Mouse (Mus musculus): ENCODE data around the gene Fmnl2. TPM values are rescaled to one million over a fixed set of nuclear protein-coding genes. Genes with fewer than 3 reads are reported as not detected.

Gene Fmnl2
- polyA plus RNA-seq, 1 experiment from 2014 or later = 1.0 TPM

DNA sequence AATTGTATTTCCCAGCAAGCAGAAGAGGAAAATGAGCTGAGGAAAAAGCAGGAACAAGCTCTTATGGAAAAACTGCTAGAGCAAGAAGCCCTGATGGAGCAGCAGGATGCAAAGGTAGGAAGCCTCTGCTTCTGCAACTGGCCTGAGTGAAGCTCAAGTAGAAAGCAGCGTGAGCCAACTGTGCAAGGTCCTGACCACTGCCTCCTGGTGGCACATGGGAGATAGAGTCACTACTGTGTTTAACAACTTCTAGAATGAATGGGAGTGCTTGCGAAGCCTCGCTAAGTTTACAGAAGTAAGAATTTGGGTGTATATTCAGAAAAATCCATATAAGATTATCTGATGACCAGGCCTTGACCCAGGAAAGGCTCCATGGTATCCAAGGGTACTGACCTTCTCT is 268.3 kb downstream of the Fmnl2 start:
- H3K27ac ChIP-seq (ENCODE audit: low read length) = no peak overlapping the region
- no peak for ATAC-seq (replicated peaks; ENCODE audit: extremely low read depth, insufficient read depth, low FRiP score)
- no peaks in the 10 kb centered on the region for H3K27me3 ChIP-seq (ENCODE audit: control insufficient read depth, insufficient read depth, low read length)
- 85% methylated on average over 3 of the region's 3 CpGs for WGBS
- H3K36me3 ChIP-seq (ENCODE audit: control insufficient read depth, insufficient read depth) = peaks cover 4% of the 10 kb centered on the region; the same call in 1 of the 2 replicates
- H3K9ac ChIP-seq (ENCODE audit: low read length) = no peak overlapping the region
- no peaks in the 10 kb centered on the region for H3K4me1 ChIP-seq (ENCODE audit: control insufficient read depth, insufficient read depth, low read length)
- H3K9me3 ChIP-seq (replicated peaks; ENCODE audit: control insufficient read depth, low read length) = no peaks in the 10 kb centered on the region
- H3K4me2 ChIP-seq (ENCODE audit: low read depth, low read length) = no peak overlapping the region
- H3K4me3 ChIP-seq (ENCODE audit: low read length) = no peak overlapping the region

DNA sequence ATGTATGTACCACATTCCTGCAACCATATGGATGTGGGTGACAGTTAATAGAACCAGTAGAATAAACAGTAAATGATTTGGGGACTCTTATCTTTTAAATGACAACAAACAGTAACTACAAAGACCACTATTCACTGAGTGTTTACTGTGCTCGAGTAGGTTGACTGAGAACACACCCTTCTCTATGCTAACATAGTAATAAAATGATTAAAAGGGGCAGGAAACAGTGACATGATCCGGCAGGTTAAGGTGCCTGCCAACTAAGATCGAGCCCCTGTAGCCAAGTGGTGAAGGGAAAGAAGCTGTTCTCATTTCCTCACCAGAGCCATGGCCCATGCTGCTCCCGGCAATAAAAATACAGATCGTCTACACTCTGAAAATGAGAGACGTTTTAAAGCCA is 271.4 kb downstream of the Fmnl2 start:
- Histone ChIP-seq H3K9ac (ENCODE audit: low read length) (no peak overlapping the region), H3K27me3 (ENCODE audit: control insufficient read depth, insufficient read depth, low read length) (no peaks in the 10 kb centered on the region), H3K9me3 (replicated peaks; ENCODE audit: control insufficient read depth, low read length) (no peaks in the 10 kb centered on the region), H3K36me3 (ENCODE audit: control insufficient read depth, insufficient read depth) (peaks cover 4% of the 10 kb centered on the region; the same call in 1 of the 2 replicates), H3K27ac (ENCODE audit: low read length) (no peak overlapping the region), H3K4me3 (ENCODE audit: low read length) (no peak overlapping the region), H3K4me2 (ENCODE audit: low read depth, low read length) (no peak overlapping the region), H3K4me1 (ENCODE audit: control insufficient read depth, insufficient read depth, low read length) (no peaks in the 10 kb centered on the region)
- 74% methylated on average over 6 of the region's 6 CpGs for WGBS
- no peak for ATAC-seq (replicated peaks; ENCODE audit: extremely low read depth, insufficient read depth, low FRiP score)

DNA sequence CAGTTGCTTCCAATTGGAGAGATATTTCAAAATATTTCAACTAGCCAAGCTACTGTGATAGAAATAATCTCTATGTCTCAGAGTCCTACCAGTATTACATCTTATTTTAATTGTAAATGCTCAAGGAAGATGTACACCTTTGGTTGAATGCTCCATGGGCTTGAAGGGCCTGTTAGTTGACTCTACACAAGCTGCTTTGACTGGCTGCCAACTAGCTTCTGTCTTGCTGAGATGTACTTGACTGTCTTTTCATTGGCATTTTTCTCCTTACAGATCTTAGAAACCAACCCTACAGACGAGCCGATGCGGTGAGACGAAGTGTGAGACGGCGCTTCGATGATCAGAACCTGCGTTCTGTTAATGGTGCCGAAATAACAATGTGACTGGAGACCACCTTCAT is 273.9 kb downstream of the Fmnl2 start:
- no peak for ATAC-seq (replicated peaks; ENCODE audit: extremely low read depth, insufficient read depth, low FRiP score)
- H3K4me2 ChIP-seq (ENCODE audit: low read depth, low read length) = no peak overlapping the region

DNA sequence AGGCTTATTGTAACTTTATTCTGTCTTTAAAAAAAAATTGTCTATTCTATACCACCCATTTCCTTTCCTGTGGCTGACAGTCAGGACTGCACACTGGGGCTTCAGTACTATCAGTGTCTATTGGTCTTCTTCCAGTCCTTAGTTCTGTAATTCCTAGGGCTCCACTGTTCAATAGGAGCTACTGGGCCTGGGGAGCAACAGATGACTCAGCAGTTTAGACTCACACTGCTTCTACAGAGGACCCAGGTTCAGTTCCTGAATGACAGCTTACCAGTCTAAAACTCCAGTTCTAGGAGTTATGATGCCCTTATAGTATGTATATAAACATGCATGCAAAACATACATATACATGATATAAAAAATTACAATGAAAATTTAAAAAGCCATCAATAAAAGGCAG is 289.2 kb downstream of the Fmnl2 start:
- no peak overlapping the region for H3K4me2 ChIP-seq (ENCODE audit: low read depth, low read length)
- H3K36me3 ChIP-seq (ENCODE audit: control insufficient read depth, insufficient read depth) = peaks cover 29% of the 10 kb centered on the region
- H3K4me3 ChIP-seq (ENCODE audit: low read length) = no peak overlapping the region
- ATAC-seq (replicated peaks; ENCODE audit: extremely low read depth, insufficient read depth, low FRiP score) = no peak
- H3K27me3 ChIP-seq (ENCODE audit: control insufficient read depth, insufficient read depth, low read length) = no peaks in the 10 kb centered on the region
- H3K9ac ChIP-seq (ENCODE audit: low read length) = no peak overlapping the region
- H3K4me1 ChIP-seq (ENCODE audit: control insufficient read depth, insufficient read depth, low read length) = no peaks in the 10 kb centered on the region
- no peaks in the 10 kb centered on the region for H3K9me3 ChIP-seq (replicated peaks; ENCODE audit: control insufficient read depth, low read length)
- H3K27ac ChIP-seq (ENCODE audit: low read length) = no peak overlapping the region

More for the DNA sequence above, 273.9 kb downstream of the Fmnl2 start:
- Histone ChIP-seq H3K9me3 (replicated peaks; ENCODE audit: control insufficient read depth, low read length) (no peaks in the 10 kb centered on the region), H3K27me3 (ENCODE audit: control insufficient read depth, insufficient read depth, low read length) (no peaks in the 10 kb centered on the region), H3K27ac (ENCODE audit: low read length) (no peak overlapping the region), H3K4me3 (ENCODE audit: low read length) (no peak overlapping the region), H3K4me1 (ENCODE audit: control insufficient read depth, insufficient read depth, low read length) (no peaks in the 10 kb centered on the region), H3K9ac (ENCODE audit: low read length) (no peak overlapping the region), H3K36me3 (ENCODE audit: control insufficient read depth, insufficient read depth) (peaks cover 3% of the 10 kb centered on the region; the same call in 1 of the 2 replicates)
- WGBS = 96% methylated on average over 9 of the region's 9 CpGs

DNA sequence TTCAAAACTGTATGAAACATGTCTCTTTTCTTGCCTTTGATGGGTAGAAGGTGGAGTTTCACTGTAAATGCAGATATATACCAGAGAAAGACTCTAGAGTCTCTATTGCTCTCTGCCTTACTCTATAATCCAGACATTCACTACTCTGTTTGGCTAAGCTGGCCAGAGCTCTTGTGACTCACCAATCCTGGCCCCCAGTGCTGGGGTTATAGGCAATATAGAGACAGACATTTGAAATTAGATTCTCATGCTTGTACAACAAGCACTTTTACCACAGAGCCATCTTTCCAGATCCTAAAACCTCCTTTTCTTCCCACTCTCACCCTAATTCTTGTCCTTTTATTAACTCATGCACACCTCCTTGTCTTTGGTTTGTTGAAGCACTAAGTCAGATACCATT is 316.3 kb downstream of the Fmnl2 start:
- no peak overlapping the region for H3K4me3 ChIP-seq (ENCODE audit: low read length)
- no peak overlapping the region for H3K27ac ChIP-seq (ENCODE audit: low read length)
- no peaks in the 10 kb centered on the region for H3K4me1 ChIP-seq (ENCODE audit: control insufficient read depth, insufficient read depth, low read length)
- H3K9me3 ChIP-seq (replicated peaks; ENCODE audit: control insufficient read depth, low read length) = no peaks in the 10 kb centered on the region
- ATAC-seq (replicated peaks; ENCODE audit: extremely low read depth, insufficient read depth, low FRiP score) = no peak
- H3K36me3 ChIP-seq (ENCODE audit: control insufficient read depth, insufficient read depth) = peaks cover 16% of the 10 kb centered on the region
- no peak overlapping the region for H3K4me2 ChIP-seq (ENCODE audit: low read depth, low read length)
- H3K27me3 ChIP-seq (ENCODE audit: control insufficient read depth, insufficient read depth, low read length) = no peaks in the 10 kb centered on the region
- H3K9ac ChIP-seq (ENCODE audit: low read length) = no peak overlapping the region

DNA sequence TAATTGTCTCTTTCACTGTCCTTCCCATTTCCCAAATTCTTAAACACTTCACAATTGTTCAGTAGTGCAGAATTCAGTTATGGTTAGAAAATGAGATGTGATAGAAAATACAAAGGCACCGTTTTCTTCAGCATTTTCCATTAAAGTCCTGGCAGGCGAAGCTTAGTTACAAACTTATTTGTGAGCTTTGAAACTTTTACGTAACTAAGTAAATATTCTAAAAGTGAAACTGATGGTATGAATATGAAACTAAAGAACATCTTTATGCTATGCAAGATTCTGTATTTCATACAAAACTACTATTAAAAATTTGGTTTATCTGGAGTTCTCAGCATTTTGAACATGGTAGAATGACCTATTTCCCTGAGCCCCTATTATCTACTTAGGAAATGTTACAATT is 321.3 kb downstream of the Fmnl2 start:
- no peak overlapping the region for H3K4me2 ChIP-seq (ENCODE audit: low read depth, low read length)
- no peak for ATAC-seq (replicated peaks; ENCODE audit: extremely low read depth, insufficient read depth, low FRiP score)
- no peaks in the 10 kb centered on the region for H3K27me3 ChIP-seq (ENCODE audit: control insufficient read depth, insufficient read depth, low read length)
- H3K9ac ChIP-seq (ENCODE audit: low read length) = no peak overlapping the region
- no peak overlapping the region for H3K4me3 ChIP-seq (ENCODE audit: low read length)
- 76% methylated on average over 3 of the region's 3 CpGs for WGBS
- H3K27ac ChIP-seq (ENCODE audit: low read length) = no peak overlapping the region
- no peaks in the 10 kb centered on the region for H3K9me3 ChIP-seq (replicated peaks; ENCODE audit: control insufficient read depth, low read length)
- H3K4me1 ChIP-seq (ENCODE audit: control insufficient read depth, insufficient read depth, low read length) = peaks cover 6% of the 10 kb centered on the region; the same call in 1 of the 2 replicates
- H3K36me3 ChIP-seq (ENCODE audit: control insufficient read depth, insufficient read depth) = peaks cover 10% of the 10 kb centered on the region

DNA sequence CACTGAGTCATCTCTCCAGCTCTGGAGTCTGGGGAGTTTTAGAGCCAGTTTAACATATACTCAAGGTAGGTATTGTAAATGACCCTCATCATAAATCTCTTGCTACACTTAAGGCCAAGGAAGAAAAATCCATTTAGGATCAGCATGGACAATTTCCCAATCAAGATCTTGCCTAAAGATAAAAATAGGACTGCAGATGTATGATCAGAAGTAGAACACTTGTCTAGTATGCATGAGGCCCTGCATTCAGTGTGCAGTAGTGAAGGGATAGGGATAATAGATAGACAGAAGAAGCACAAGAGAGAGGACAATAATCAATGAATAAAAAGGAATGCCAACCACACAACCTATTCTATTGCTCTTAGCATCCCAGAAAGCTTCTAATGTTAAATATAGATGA is 322.2 kb downstream of the Fmnl2 start:
- H3K9ac ChIP-seq (ENCODE audit: low read length) = no peak overlapping the region
- peaks cover 6% of the 10 kb centered on the region for H3K36me3 ChIP-seq (ENCODE audit: control insufficient read depth, insufficient read depth)
- no peaks in the 10 kb centered on the region for H3K9me3 ChIP-seq (replicated peaks; ENCODE audit: control insufficient read depth, low read length)
- no peak overlapping the region for H3K4me2 ChIP-seq (ENCODE audit: low read depth, low read length)
- H3K27ac ChIP-seq (ENCODE audit: low read length) = no peak overlapping the region
- H3K4me1 ChIP-seq (ENCODE audit: control insufficient read depth, insufficient read depth, low read length) = peaks cover 6% of the 10 kb centered on the region; the same call in 1 of the 2 replicates
- no peak overlapping the region for H3K4me3 ChIP-seq (ENCODE audit: low read length)
- H3K27me3 ChIP-seq (ENCODE audit: control insufficient read depth, insufficient read depth, low read length) = no peaks in the 10 kb centered on the region
- no peak for ATAC-seq (replicated peaks; ENCODE audit: extremely low read depth, insufficient read depth, low FRiP score)

Other genes starting within 250 kb of the Fmnl2 start
- gene Cacnb4, start 181.0 kb upstream of the Fmnl2 start, polyA plus RNA-seq (2015; fragmentation: Nextera tagmentation; extraction: Ambion mirVana) = 0.34 and 0.87 TPM in 2 replicates
- gene Stam2, start 115.6 kb upstream of the Fmnl2 start, polyA plus RNA-seq (2015; fragmentation: Nextera tagmentation; extraction: Ambion mirVana) = 27.7 and 29.5 TPM in 2 replicates